Mouse (Mus musculus): ENCODE measurements at regions not wholly inside any gene's neighbourhood (a gene's known extent, or its start where the extent isn't known, plus 50 kb on each side); places are given as distances from the start of the nearest gene placed in this dataset.

- intact Hi-C loops (cut with DNase I) = no loop called here
- no peak for DNase-seq (ENCODE audit: low spot score in 2 of 2)
Observed at GRCm38 (mm10) chr9:87649015-87649978, 81.8 kb downstream of the Tbx18 start.

GRCm38 (mm10) chr9:87648317-87648716 lies 82.7 kb downstream of the Tbx18 start:
- no peak for DNase-seq (ENCODE audit: low spot score in 2 of 2)
- intact Hi-C loops (cut with DNase I) = no loop called here

- intact Hi-C loops (cut with DNase I) = no loop called here
- no peak for DNase-seq (ENCODE audit: low spot score in 2 of 2)
Observed at GRCm38 (mm10) chr9:87645032-87645431, 86.0 kb downstream of the Tbx18 start.

GRCm38 (mm10) chr9:87633863-87634630 lies 97.0 kb downstream of the Tbx18 start:
- no peak for DNase-seq (ENCODE audit: low spot score in 2 of 2)
- intact Hi-C loops (cut with DNase I) = no loop called here

- intact Hi-C loops (cut with DNase I) = no loop called here
- no peak for DNase-seq (ENCODE audit: low spot score in 2 of 2)
Observed at GRCm38 (mm10) chr9:87626432-87626831, 104.6 kb downstream of the Tbx18 start.

GRCm38 (mm10) chr9:87618238-87618673 lies 112.8 kb downstream of the Tbx18 start:
- DNase-seq (ENCODE audit: low spot score in 2 of 2) = no peak
- intact Hi-C loops (cut with DNase I) = no loop called here

- intact Hi-C loops (cut with DNase I) = no loop called here
- DNase-seq (ENCODE audit: low spot score in 2 of 2) = no peak
Observed at GRCm38 (mm10) chr9:87607878-87608631, 123.0 kb downstream of the Tbx18 start.

- intact Hi-C loops (cut with DNase I) = no loop called here
- no peak for DNase-seq (ENCODE audit: low spot score in 2 of 2)
Observed at GRCm38 (mm10) chr9:87575591-87575990, 155.5 kb downstream of the Tbx18 start.

- DNase-seq (ENCODE audit: low spot score in 2 of 2) = no peak
- intact Hi-C loops (cut with DNase I) = no loop called here
Observed at GRCm38 (mm10) chr9:87574250-87574864, 156.7 kb downstream of the Tbx18 start.

- intact Hi-C loops (cut with DNase I) = no loop called here
- no peak for DNase-seq (ENCODE audit: low spot score in 2 of 2)
Observed at GRCm38 (mm10) chr9:87563244-87563643, 167.8 kb downstream of the Tbx18 start.

GRCm38 (mm10) chr9:87562796-87563195 lies 168.3 kb downstream of the Tbx18 start:
- intact Hi-C loops (cut with DNase I) = no loop called here
- no peak for DNase-seq (ENCODE audit: low spot score in 2 of 2)

GRCm38 (mm10) chr9:87557841-87558240 lies 173.2 kb downstream of the Tbx18 start:
- intact Hi-C loops (cut with DNase I) = no loop called here
- no peak for DNase-seq (ENCODE audit: low spot score in 2 of 2)

- DNase-seq (ENCODE audit: low spot score in 2 of 2) = no peak
- intact Hi-C loops (cut with DNase I) = no loop called here
Observed at GRCm38 (mm10) chr9:87556953-87557394, 174.1 kb downstream of the Tbx18 start.

GRCm38 (mm10) chr9:87556552-87556951 lies 174.5 kb downstream of the Tbx18 start:
- no peak for DNase-seq (ENCODE audit: low spot score in 2 of 2)
- intact Hi-C loops (cut with DNase I) = no loop called here

- no peak for DNase-seq (ENCODE audit: low spot score in 2 of 2)
- intact Hi-C loops (cut with DNase I) = no loop called here
Observed at GRCm38 (mm10) chr9:87533182-87533581, 197.9 kb downstream of the Tbx18 start.

- no peak for DNase-seq (ENCODE audit: low spot score in 2 of 2)
- intact Hi-C loops (cut with DNase I) = no loop called here
Observed at GRCm38 (mm10) chr9:87529908-87530307, 201.2 kb downstream of the Tbx18 start.

- intact Hi-C loops (cut with DNase I) = no loop called here
- DNase-seq (ENCODE audit: low spot score in 2 of 2) = no peak
Observed at GRCm38 (mm10) chr9:87524890-87525684, 206.0 kb downstream of the Tbx18 start.

GRCm38 (mm10) chr9:87510683-87511082 lies 220.4 kb downstream of the Tbx18 start:
- intact Hi-C loops (cut with DNase I) = no loop called here

More at GRCm38 (mm10) chr9:87510683-87511082, 220.4 kb downstream of the Tbx18 start:
- no peak for DNase-seq (ENCODE audit: low spot score in 2 of 2)
